Mouse (Mus musculus): ENCODE results near the gene Sh2b3. TPM values are rescaled to one million over a fixed set of nuclear protein-coding genes. Genes with fewer than 3 reads are reported as not detected.

Gene Sh2b3
- total RNA-seq, 2 experiments from 2014 or later, result 19.9 to 21.6 TPM

GRCm38 (mm10) chr5:121791026-121791425 lies 46.4 kb downstream of the Sh2b3 start:
- peak; percentile 60 for TF ChIP-seq CTCF (conservative IDR thresholded peaks at IDR 0.05)
- Histone ChIP-seq H3K4me3 (no peak overlapping the region), H3K27ac (no peak overlapping the region)
- no peak for DNase-seq (ENCODE audit: low spot score in 2 of 2)

- no peak for DNase-seq (ENCODE audit: low spot score in 2 of 2)
- peak; percentile 52 for TF ChIP-seq CTCF (conservative IDR thresholded peaks at IDR 0.05)
- H3K27ac ChIP-seq, result no peak overlapping the region; the same call in 1 of the 2 replicates
- no peak overlapping the region for H3K4me3 ChIP-seq
Measured at GRCm38 (mm10) chr5:121783862-121784500, 53.5 kb downstream of the Sh2b3 start.

- H3K27ac ChIP-seq, result peak overlapping the region; percentile 15; the same call in 1 of the 2 replicates
- peak; percentile 77 for TF ChIP-seq CTCF (conservative IDR thresholded peaks at IDR 0.05)
- no peak overlapping the region for H3K4me3 ChIP-seq
- no peak for DNase-seq (ENCODE audit: low spot score in 2 of 2)
Measured at GRCm38 (mm10) chr5:121782467-121782866, 55.0 kb downstream of the Sh2b3 start.

GRCm38 (mm10) chr5:121780180-121780579 lies 57.3 kb downstream of the Sh2b3 start:
- TF ChIP-seq CTCF (conservative IDR thresholded peaks at IDR 0.05), result no peak
- Histone ChIP-seq H3K4me3 (no peak overlapping the region), H3K27ac (no peak overlapping the region)
- DNase-seq (ENCODE audit: low spot score in 2 of 2), result no peak

GRCm38 (mm10) chr5:121778485-121779119 lies 58.8 kb downstream of the Sh2b3 start:
- peak overlapping the region; percentile 24; the same call in 1 of the 2 replicates for H3K27ac ChIP-seq
- DNase-seq (ENCODE audit: low spot score in 2 of 2), result peak; percentile 76 to 86
- 0 out of 2 replicates have a peak, but pooled peaks have one; percentile 3 for TF ChIP-seq CTCF (conservative IDR thresholded peaks at IDR 0.05)
- H3K4me3 ChIP-seq, result no peak overlapping the region

- H3K27ac ChIP-seq, result no peak overlapping the region
- no peak for DNase-seq (ENCODE audit: low spot score in 2 of 2)
- no peak overlapping the region for H3K4me3 ChIP-seq
- no peak for TF ChIP-seq CTCF (conservative IDR thresholded peaks at IDR 0.05)
Measured at GRCm38 (mm10) chr5:121771611-121772010, 65.8 kb downstream of the Sh2b3 start.

- DNase-seq (ENCODE audit: low spot score in 2 of 2), result no peak
- H3K4me3 ChIP-seq, result no peak overlapping the region
- TF ChIP-seq CTCF (conservative IDR thresholded peaks at IDR 0.05), result no peak
- H3K27ac ChIP-seq, result 0 out of 2 replicates have a peak overlapping the region, but pooled peaks have one; percentile 40
Measured at GRCm38 (mm10) chr5:121769827-121770226, 67.6 kb downstream of the Sh2b3 start.

- Histone ChIP-seq H3K27ac (no peak overlapping the region), H3K4me3 (no peak overlapping the region)
- no peak for TF ChIP-seq CTCF (conservative IDR thresholded peaks at IDR 0.05)
- peak in 1 of 2 experiments; percentile 19 for DNase-seq (ENCODE audit: low spot score in 2 of 2)
Measured at GRCm38 (mm10) chr5:121767564-121767963, 69.9 kb downstream of the Sh2b3 start.

- TF ChIP-seq CTCF (conservative IDR thresholded peaks at IDR 0.05), result peak; percentile 65
Measured at GRCm38 (mm10) chr5:121766038-121766773, 71.2 kb downstream of the Sh2b3 start.

More at GRCm38 (mm10) chr5:121766038-121766773, 71.2 kb downstream of the Sh2b3 start:
- Histone ChIP-seq H3K27ac (no peak overlapping the region), H3K4me3 (no peak overlapping the region)
- no peak for DNase-seq (ENCODE audit: low spot score in 2 of 2)

Small RNA genes within 50 kb of the gene (microRNA-seq; reads per million reads assigned to microRNA genes)
- 4.8 to 5.9 reads per million in 2 experiments for gene Mir7031

Other genes with a start within 250 kb of the Sh2b3 start
- 100 to 1,000 TPM; 125 to 134 TPM for gene Aldh2, start 243.8 kb downstream of the Sh2b3 start, total RNA-seq (2021)
- gene Acad12, start 218.7 kb downstream of the Sh2b3 start, total RNA-seq (2021), result 1 to 10 TPM; 5.5 to 6.8 TPM
- 1 to 10 TPM; 4.2 to 4.3 TPM for gene Acad10, start 177.1 kb downstream of the Sh2b3 start, total RNA-seq (2021)
- gene Brap, start 177.1 kb downstream of the Sh2b3 start, total RNA-seq (2021), result 10 to 100 TPM; 67.8 to 68.4 TPM
- 100 to 1,000 TPM; 216 to 227 TPM for gene Atxn2, start 126.3 kb downstream of the Sh2b3 start, total RNA-seq (2021)
- gene Pheta1, start 11.3 kb upstream of the Sh2b3 start, total RNA-seq (2021), result 1 to 10 TPM; 8.3 to 8.8 TPM
- gene Cux2, start 212.5 kb upstream of the Sh2b3 start, total RNA-seq (2021), result 10 to 100 TPM; 30.0 to 30.9 TPM

Data from layer of hippocampus, adult 2 months (tissue).